Mouse (Mus musculus) stomach, embryonic 16.5 days (tissue): Measurements from ENCODE around the gene Mtif3. TPM values are rescaled to one million over a fixed set of nuclear protein-coding genes. Genes with fewer than 3 reads are reported as not detected.
A peak's percentile ranks its signal among the peaks of the same experiment; 100 is the strongest.

Source experiments
- ATAC-seq: fragments of 200-750 bp; cut with Nextera tagmentation; 2 replicates; pipeline ENCODE4 v1.8.0; 2017; ENCODE audit warnings: moderate number of reproducible peaks, moderate TSS enrichment; ENCODE audit not compliant: insufficient read depth, low FRiP score
- H3K27ac ChIP-seq: fragments of 300-500 bp; sonication (generic); 2 replicates; pipeline ENCODE4 v1.5.1; 2014; ENCODE audit warnings: low read length
- H3K27me3 ChIP-seq: fragments of 300-500 bp; sonication (generic); 2 replicates; pipeline ENCODE4 v1.6.1; 2014; ENCODE audit warnings: low read length, control low read depth, mixed read lengths; ENCODE audit not compliant: control insufficient read depth, insufficient read depth
- H3K36me3 ChIP-seq: fragments of 300-500 bp; sonication (generic); 2 replicates; pipeline ENCODE4 v1.6.1; 2014; ENCODE audit warnings: low read length; ENCODE audit not compliant: control insufficient read depth, insufficient read depth
- H3K4me1 ChIP-seq: fragments of 300-500 bp; sonication (generic); 2 replicates; pipeline ENCODE4 v1.6.1; 2014; ENCODE audit warnings: low read length, control low read depth, mixed read lengths; ENCODE audit not compliant: control insufficient read depth, insufficient read depth
- H3K4me2 ChIP-seq: fragments of 300-500 bp; sonication (generic); 2 replicates; pipeline ENCODE4 v1.6.1; 2014; ENCODE audit warnings: low read depth, low read length, mixed read lengths
- H3K4me3 ChIP-seq: fragments of 300-500 bp; sonication (generic); replicated peaks from 2 replicates; pipeline ENCODE4 v1.5.1; 2014; ENCODE audit warnings: mild to moderate bottlenecking, low read length
- H3K9ac ChIP-seq: fragments of 300-500 bp; sonication (generic); 2 replicates; pipeline ENCODE4 v1.6.1; 2014; ENCODE audit warnings: low read length
- H3K9me3 ChIP-seq: fragments of 300-500 bp; sonication (generic); replicated peaks from 2 replicates; pipeline ENCODE4 v1.6.1; 2016; ENCODE audit warnings: low read length, control low read depth; ENCODE audit not compliant: control insufficient read depth
- WGBS: fragments of 180-500 bp; shearing (Covaris S2); extraction: QIAGEN DNeasy Blood & Tissue Kit; methylation state at CpG from one replicate; pipeline ENCODE4 v1.1.7; 2014; 5-methylcytosine and 5-hydroxymethylcytosine counted together
- polyA plus RNA-seq: library from polyadenylated mRNA; unstranded; fragments of >200 nt; fragmentation: Nextera tagmentation; extraction: Ambion mirVana; gene quantifications from 2 replicates; pipeline ENCODE4 v1.2.1, GENCODE M21; 2015

The Mtif3 gene
- polyA plus RNA-seq, 1 experiment from 2014 or later = 24.3 TPM

- WGBS = 76% methylated on average over 7 of the region's 7 CpGs
- no peak overlapping the region for H3K27ac ChIP-seq
Observed at GRCm38 (mm10) chr5:146913355-146913754, 50.2 kb downstream of the Mtif3 start.

GRCm38 (mm10) chr5:146912206-146912605 lies 51.4 kb downstream of the Mtif3 start:
- ATAC-seq = peak; percentile 87
- H3K4me3 ChIP-seq = no peak overlapping the region

More at GRCm38 (mm10) chr5:146913355-146913754, 50.2 kb downstream of the Mtif3 start:
- no peak overlapping the region for H3K9ac ChIP-seq
- no peak for ATAC-seq
- H3K36me3 ChIP-seq = no peaks in the 10 kb centered on the region
- no peak overlapping the region for H3K4me3 ChIP-seq
- no peaks in the 10 kb centered on the region for H3K9me3 ChIP-seq
- H3K4me2 ChIP-seq = no peak overlapping the region
- peaks cover 5% of the 10 kb centered on the region; the same call in 1 of the 2 replicates for H3K4me1 ChIP-seq
- no peaks in the 10 kb centered on the region for H3K27me3 ChIP-seq

GRCm38 (mm10) chr5:146908629-146909028 lies 55.0 kb downstream of the Mtif3 start:
- Histone ChIP-seq H3K9me3 (no peaks in the 10 kb centered on the region), H3K27me3 (no peaks in the 10 kb centered on the region), H3K9ac (no peak overlapping the region), H3K4me3 (no peak overlapping the region), H3K36me3 (no peaks in the 10 kb centered on the region), H3K27ac (no peak overlapping the region), H3K4me2 (no peak overlapping the region), H3K4me1 (peaks cover 5% of the 10 kb centered on the region; the same call in 1 of the 2 replicates)
- WGBS = 40% methylated on average over 11 of the region's 11 CpGs
- ATAC-seq = no peak

More at GRCm38 (mm10) chr5:146912206-146912605, 51.4 kb downstream of the Mtif3 start:
- WGBS = 7% methylated on average over 9 of the region's 9 CpGs
- Histone ChIP-seq H3K4me1 (peaks cover 5% of the 10 kb centered on the region; the same call in 1 of the 2 replicates), H3K9me3 (no peaks in the 10 kb centered on the region), H3K27me3 (no peaks in the 10 kb centered on the region), H3K36me3 (no peaks in the 10 kb centered on the region), H3K9ac (no peak overlapping the region), H3K27ac (no peak overlapping the region), H3K4me2 (no peak overlapping the region)

GRCm38 (mm10) chr5:146907533-146907932 lies 56.1 kb downstream of the Mtif3 start:
- 20% methylated on average over 5 of the region's 5 CpGs for WGBS

GRCm38 (mm10) chr5:146905486-146906172 lies 58.0 kb downstream of the Mtif3 start:
- 21% methylated on average over 14 of the region's 14 CpGs for WGBS

More at GRCm38 (mm10) chr5:146907533-146907932, 56.1 kb downstream of the Mtif3 start:
- Histone ChIP-seq H3K9ac (no peak overlapping the region), H3K27me3 (no peaks in the 10 kb centered on the region), H3K9me3 (no peaks in the 10 kb centered on the region), H3K27ac (no peak overlapping the region), H3K4me3 (no peak overlapping the region), H3K36me3 (no peaks in the 10 kb centered on the region), H3K4me2 (no peak overlapping the region), H3K4me1 (peaks cover 5% of the 10 kb centered on the region; the same call in 1 of the 2 replicates)
- no peak for ATAC-seq

GRCm38 (mm10) chr5:146904404-146904803 lies 59.2 kb downstream of the Mtif3 start:
- ATAC-seq = 0 out of 2 replicates have a peak, but pooled peaks have one; percentile 41
- WGBS = 31% methylated on average over 8 of the region's 8 CpGs

More at GRCm38 (mm10) chr5:146905486-146906172, 58.0 kb downstream of the Mtif3 start:
- H3K9ac ChIP-seq = no peak overlapping the region
- no peaks in the 10 kb centered on the region for H3K36me3 ChIP-seq
- no peak overlapping the region for H3K27ac ChIP-seq
- no peak; the same call in 1 of the 2 replicates for ATAC-seq
- H3K27me3 ChIP-seq = no peaks in the 10 kb centered on the region
- no peak overlapping the region for H3K4me2 ChIP-seq
- no peaks in the 10 kb centered on the region for H3K4me1 ChIP-seq
- no peak overlapping the region for H3K4me3 ChIP-seq
- no peaks in the 10 kb centered on the region for H3K9me3 ChIP-seq

More at GRCm38 (mm10) chr5:146904404-146904803, 59.2 kb downstream of the Mtif3 start:
- H3K27me3 ChIP-seq = no peaks in the 10 kb centered on the region
- H3K4me1 ChIP-seq = no peaks in the 10 kb centered on the region
- no peak overlapping the region for H3K27ac ChIP-seq
- H3K4me2 ChIP-seq = no peak overlapping the region
- no peak overlapping the region for H3K4me3 ChIP-seq
- H3K9me3 ChIP-seq = no peaks in the 10 kb centered on the region
- H3K36me3 ChIP-seq = no peaks in the 10 kb centered on the region
- H3K9ac ChIP-seq = no peak overlapping the region

Other genes with a start within 250 kb of the Mtif3 start
- 18.2 and 18.3 TPM in 2 replicates for gene Usp12, start 168.8 kb downstream of the Mtif3 start, polyA plus RNA-seq
- gene Rpl21, start 130.9 kb downstream of the Mtif3 start, polyA plus RNA-seq = 401 and 513 TPM in 2 replicates
- 13.1 and 14.1 TPM in 2 replicates for gene Rasl11a, start 118.7 kb downstream of the Mtif3 start, polyA plus RNA-seq
- 102 and 109 TPM in 2 replicates for gene Gtf3a, start 15.1 kb downstream of the Mtif3 start, polyA plus RNA-seq
- gene Lnx2, start 112.8 kb upstream of the Mtif3 start, polyA plus RNA-seq = 18.3 and 20.5 TPM in 2 replicates
- 142 and 145 TPM in 2 replicates for gene Polr1d, start 113.2 kb upstream of the Mtif3 start, polyA plus RNA-seq
- not detected in 2 replicates for gene Gsx1, start 224.9 kb upstream of the Mtif3 start, polyA plus RNA-seq